Mouse (Mus musculus) liver, postnatal 0 days (tissue): ENCODE results near the gene Tnni3k.

Source experiments
- CTCF ChIP-seq: sonication (generic); IDR thresholded peaks from 2 replicates; pipeline ENCODE4 v1.5.1; 2016; ENCODE audit warnings: antibody characterized with exemption, low read depth
- EP300 ChIP-seq: IDR thresholded peaks from 2 replicates; pipeline ENCODE4 v1.6.1; 2016; ENCODE audit warnings: antibody characterized with exemption, low read depth, mild to moderate bottlenecking

- TF ChIP-seq CTCF (no peak), EP300 (no peak)
Observed at GRCm38 (mm10) chr3:154915566-154915965, 139.6 kb downstream of the Tnni3k start.
